Mouse (Mus musculus): ENCODE results near the gene Fam78b.

The Fam78b gene

DNA sequence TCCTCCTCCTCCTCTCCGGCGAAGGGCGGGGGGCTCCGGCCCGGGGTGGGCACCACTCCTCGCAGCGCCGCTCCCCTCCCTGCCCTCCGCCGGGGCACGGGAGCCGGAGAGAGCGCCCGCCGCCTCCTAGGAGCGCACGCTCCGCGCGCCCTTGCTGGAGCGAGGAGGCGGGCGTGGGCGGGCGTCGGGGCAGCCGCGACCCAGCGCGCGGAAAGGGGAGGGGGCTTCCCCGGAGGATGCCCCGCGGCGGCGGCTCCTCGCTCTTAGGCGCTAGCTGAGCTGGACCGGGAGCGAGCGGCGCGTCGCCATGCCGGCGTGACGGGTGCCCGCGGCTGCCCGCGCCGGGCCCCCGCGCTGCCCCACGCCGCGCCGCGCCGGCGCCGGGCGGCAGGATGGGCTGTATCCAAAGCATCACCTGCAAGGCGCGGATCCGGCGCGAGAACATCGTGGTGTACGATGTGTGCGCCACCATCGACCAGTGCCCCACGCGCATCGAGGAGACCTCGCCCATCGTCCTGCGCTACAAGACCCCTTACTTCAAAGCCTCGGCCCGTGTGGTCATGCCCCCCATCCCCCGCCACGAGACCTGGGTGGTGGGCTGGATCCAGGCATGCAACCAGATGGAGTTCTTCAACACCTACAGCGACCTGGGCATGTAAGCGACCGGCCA is at the start of gene Fam78b:
Gene Fam78b (plus strand): TSS at position 244 of the 670 bp plus-strand sequence.
- peak in 1 of 2 experiments; percentile 1 for DNase-seq

DNA sequence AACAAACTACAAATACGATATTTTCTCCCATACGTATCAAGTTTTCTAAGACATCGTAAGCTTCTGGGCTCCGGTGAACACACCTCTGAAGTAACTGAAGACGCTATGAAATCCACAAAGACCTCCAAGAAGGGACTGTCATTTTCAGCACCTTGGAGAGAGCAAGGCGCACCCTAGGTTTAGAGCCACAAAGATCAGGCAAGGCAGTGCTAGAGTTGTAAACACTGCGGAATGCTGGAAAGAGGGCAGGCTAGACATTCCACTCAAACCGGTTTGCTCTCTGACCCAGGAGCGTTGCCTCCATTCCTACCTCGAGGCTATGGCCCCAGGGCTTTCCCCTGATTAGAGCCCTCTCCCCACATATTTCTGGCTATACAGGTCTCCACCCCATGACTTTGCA is 36.7 kb upstream of the Fam78b start:
- peak in 1 of 2 experiments; percentile 4 for DNase-seq

DNA sequence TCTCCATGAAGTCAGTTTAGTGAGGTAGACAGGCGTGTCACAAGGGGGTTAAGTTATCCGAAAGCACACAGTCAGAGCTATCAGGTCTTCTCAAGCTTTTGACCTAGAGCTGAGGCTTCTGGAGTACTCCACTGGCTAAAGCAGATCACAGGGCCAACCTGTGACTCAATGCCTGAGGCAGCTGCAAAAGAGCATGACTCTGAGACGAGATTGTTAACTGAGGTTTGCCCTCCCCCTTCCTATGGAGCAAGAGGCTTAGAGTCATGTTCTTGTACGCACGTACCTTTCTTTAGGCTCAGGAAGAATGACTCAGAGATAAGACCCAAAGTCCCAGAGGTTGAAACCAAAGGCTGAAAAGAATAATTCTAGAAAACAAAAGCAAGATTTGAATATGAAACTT is 32.9 kb upstream of the Fam78b start:
- no peak for DNase-seq

DNA sequence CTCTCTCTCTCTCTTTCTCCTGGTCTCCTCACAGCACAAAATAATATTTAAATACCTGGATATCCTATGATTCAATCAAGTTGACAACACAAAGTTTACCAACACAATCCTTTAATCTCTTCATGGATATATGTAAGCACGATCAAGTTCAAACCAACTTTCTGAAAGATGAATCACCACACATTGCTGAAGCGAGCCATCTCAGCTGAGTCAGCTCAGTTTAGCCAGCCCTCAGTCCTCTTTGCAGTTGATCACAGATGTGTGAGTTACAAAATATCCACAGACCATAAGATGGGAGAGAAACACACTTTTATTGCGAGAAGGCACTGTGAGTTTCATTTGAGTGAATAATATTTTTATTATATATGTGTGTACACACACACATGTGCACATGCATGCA is 27.5 kb upstream of the Fam78b start:
- no peak for DNase-seq

DNA sequence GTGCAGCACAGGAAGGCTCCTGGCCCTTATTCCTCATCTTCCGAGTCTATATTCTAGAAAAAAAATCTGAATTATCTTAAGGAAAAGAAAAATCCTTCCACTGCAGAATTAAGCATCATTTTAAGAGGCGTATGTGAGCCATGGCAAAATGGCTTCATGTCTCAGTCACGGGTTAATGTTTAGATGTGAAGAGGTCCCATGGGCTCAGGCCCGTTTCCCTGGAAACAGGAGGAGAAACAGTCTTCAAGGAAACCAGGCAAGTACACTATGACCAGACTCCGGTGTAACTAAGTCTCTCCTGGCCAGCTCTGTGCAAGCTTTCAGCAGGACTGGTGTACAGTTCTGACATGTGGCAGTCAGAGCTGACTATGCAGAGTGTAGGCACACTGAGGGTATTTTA is 22.6 kb upstream of the Fam78b start:
- DNase-seq, result no peak

DNA sequence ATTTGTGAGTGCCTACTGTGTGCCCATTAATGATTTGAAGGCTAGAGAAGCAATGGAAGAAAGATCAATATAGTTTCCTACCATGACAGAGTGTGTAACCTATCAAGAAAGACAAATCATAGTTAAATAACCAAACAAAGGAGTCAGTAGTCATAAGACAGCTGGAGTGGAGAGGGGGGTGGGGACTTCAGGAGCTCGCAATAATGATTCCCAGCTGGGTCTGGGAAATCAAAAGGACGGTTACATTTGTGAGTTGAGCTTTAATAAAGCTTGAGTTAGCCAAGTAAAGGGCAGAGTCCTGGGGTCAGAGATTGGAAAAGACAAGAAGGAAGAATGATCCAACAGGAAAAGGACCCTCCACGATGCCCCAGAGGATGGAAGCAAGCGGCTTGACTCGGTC is 7.0 kb upstream of the Fam78b start:
- DNase-seq, result no peak

DNA sequence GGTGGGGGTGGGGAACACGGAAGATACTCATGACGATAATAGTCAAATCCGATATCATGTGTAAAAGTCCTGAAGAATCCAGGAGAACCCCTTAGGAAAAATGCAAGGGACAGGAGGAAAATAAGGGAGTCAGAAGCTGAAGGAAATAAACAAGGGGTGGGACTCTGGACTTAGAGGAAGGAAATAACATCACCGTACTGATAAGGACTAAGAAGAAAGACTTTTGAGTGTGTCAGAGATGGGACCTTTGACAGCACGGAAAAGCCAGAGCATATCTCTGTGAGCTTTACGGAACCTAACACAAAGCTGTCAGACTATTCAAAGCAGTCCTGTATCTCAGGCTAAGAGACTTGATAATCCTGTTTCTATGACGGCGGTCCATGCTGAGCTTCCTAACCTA is 5.0 kb upstream of the Fam78b start:
- DNase-seq, result no peak

DNA sequence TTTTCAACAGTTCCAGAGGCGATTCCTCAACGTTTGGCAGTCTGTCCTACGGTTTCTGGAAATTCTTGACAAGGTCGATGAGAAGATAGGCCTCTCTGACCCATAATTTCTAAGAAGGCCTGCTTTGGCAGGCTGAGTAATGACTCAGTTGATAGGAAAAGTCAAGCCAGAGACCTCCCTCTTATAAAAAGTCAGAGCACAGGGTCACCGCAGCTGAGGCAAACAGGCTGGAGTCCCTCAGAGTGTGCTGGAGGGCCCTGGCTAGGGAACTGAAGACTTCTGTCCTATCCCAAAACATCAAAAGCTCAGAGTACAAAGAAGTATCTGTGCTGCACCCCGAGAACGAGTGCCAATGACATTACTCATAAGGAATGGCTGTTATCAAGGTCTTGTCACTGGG is 4.4 kb upstream of the Fam78b start:
- DNase-seq, result no peak

DNA sequence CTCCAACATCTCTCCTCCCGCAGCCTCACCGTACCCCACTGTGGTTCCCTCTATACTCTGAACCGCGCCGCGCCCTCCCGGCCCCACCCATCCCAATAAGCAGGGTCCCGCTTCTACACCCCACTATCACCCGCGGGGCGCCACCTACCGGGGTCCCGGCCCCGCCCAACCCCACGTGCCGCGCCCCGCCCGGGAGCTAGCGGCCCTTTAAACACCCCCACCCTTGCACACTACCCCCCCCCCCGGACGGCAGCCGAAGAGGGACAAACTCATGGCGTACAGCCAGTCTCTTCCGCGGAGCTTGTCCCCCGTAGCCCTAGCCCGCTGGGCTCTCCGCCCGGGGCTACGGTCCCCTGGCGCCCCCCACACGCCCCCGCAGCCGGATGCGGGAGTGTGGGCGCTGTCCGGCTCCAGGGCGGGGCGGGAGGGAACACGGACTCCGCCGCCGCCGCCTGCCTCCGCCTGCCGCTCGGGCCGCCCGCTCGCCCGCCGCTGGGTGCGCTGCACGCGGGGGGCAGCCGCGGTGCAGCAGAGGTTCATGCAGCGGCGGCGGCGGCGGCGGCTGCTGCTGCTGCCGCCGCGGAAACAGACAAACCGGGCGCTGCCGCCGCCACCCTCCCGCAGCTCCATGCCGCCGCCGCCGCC is 566 bp upstream of the Fam78b start:
- DNase-seq, result peak; percentile 22 to 44

DNA sequence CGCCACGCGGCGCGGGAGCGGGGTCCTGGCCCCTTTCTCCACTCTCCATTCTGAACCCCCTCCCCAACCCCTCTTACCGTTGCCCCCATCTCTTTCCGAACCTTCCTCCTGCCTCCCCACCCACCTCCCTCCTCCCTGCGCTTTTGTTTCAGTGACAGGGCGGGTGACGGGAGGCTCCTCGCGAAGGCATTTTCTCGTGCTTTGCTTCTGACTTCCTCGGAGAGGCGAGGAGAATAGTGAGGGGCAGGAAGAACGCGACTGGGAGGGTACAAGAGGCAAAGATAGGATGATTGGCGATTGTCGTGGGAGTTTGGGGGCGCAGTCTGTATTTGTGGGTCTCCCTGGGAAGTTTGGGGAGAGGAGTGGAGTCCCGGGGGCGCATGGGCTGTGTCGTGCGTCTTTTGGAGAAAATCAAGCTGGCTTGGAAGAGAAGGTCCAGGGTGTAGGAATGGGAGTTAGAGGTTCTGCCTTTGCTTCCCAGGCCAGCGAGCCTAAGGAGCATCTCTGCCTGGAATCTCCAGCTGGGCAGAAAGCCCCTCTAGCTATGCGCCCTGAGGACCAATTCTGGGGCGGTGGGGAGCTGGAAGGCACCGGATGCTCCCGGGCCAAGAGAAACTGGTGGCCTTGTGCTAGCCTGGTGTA is 748 bp downstream of the Fam78b start:
- no peak for DNase-seq

DNA sequence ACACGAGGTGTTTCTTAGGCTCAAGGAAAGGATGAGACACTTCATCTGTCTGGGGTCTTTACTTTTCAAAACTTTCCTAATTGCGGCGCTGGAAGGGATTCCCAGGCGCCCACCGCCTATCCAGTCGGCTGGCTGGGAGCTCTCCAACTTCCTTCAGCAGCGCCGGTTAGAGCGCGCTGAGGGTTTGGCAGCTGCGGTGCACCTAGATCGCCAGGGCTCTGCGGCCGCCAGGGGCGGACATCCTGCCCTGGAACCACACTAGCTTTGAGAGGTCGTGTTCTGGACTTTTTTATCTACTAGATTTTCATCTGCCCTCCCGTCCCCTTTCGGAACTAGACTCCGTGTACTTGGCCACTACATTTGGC is 1.3 kb downstream of the Fam78b start:
- peak; percentile 6 to 32 for DNase-seq

DNA sequence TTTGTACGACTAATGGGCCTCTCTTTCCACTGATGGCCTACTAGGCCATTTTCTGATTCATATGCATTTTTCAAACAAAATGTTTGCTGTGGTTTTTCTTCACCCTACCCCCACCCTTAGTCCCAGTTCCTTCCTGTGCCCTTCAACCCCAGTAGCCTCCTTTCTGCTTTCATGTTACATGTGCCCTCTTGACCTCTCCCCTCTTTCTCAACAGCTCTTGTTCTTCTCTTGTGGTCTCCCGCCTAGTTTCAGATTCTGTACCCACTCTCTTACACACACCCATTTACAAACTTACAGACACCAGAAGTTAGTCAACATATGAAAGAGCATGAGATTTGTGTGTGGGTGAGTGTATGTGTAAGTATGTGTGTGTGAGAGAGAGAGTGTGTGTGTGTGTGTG is 3.4 kb downstream of the Fam78b start:
- no peak for DNase-seq

DNA sequence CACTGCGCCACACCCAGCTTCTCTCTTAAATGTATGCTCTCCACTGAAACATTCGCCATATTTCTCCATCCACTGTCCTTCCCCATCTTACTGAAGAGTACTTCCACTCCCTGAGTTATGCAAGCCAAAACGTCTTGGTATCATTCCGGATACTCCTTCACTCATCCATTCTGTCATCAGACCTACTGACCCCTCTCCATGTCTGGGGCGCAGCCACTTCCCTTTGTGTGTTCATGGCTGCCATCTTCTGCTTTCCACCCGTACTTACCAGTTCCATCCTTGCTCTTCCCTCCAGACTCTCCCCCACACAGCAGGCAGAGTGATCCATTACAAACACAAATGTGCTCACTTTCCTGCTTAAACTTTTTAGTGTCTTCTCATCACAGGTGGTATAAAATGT is 6.1 kb downstream of the Fam78b start:
- DNase-seq, result no peak

DNA sequence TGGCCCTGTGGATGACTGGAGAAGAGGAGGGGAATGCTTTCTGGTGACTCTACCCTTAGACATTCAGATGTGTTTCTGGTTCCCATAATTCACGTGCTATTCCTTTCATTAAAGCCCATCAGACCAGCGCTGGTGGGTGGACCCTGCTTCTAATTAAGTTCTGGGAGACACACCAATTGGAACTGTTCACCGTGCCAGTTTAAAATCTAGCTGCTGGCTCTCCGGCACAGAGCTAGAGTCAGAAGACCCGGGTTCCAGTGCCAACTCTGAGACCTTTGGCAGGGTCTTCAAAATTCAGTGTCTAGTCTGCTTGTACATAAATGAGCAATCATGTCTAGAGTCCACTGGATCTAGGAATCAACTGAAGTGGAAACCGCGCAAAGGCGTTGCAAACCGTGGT is 9.0 kb downstream of the Fam78b start:
- no peak for DNase-seq

DNA sequence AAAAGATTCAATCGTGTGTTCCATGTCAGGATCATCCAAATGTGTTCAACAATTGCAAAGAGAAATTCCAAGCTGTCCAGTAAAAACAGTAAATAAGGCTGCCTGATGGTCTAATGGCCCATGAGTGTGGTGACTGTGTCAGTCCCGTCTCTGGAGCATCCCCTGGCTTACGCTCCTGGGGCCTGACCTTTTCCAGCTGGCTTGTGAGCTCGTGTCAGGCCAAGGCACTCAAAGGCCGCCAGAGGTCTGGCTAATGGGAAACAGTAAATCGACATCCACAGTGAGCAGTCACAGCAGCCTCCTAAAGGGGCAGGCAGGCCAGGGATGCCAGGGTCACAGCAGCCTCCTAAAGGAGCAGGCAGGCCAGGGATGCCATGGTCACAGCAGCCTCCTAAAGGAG is 10.1 kb downstream of the Fam78b start:
- no peak for DNase-seq

DNA sequence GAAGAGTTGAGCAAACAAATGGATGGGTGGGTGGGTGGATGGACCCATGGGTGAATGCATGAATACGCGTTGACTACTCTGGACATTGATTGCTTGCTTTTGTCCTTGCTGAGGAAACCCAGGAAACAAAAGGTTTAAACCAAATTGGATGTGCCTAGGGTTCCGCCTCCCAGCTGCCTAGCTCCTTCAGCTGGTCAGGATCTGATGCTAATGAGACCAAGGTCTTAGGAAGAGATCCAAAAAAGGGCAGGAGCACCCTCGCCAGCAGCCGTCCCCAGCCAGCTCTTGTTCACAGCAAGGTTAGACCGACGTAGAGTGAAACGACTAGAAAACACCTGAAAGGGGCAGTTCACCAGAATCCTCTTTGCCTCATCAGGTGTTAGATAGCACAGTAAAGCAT is 11.4 kb downstream of the Fam78b start:
- DNase-seq, result no peak

DNA sequence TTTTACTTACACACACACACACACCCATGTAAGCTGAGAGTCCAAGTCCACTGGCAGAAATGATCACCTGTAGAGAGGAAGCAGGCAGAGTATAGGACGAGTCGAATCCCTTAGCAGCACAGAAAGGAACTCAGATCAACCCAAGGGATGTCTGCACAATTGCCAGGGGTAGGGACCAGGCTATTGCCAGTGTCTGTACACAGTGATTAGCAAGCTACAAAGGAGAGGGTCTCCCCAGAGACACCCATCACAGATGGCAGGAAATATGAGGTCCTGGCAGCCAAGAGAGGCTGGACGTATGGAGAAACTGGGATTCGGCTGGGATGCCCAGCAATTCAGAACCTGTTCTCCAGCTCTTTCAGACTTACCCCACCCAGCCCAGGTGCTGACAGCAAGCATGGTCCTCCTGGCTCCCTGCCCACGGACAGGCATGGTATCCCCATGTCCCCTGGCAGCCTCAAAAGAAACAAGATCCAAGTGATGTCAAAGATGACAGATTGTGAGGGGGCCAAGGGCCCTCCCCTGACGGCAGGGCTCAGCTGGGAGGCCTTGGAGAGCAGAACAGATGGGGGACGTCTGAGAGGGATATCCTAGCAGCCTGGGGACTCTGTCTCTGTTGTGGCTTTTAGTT is 12.1 kb downstream of the Fam78b start:
- DNase-seq, result no peak

DNA sequence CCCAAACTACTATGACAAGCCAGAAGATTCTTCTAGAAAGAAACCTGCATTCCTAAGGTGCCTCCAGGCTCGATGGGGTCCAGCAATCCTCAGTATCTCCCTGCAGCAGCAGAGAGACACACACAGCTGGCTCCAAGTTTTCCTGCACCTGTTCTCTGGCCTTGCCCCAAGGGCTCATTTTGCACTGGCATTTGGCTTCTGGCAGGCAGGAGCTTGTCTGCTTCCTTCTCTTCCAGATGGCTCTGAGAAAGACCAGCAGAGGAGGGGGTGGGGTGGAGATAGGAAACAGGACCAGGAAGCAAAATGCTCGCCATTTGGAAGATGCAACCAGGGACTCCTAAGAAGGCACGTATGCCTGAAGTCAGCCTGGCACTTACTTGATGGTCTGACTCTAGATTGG is 15.1 kb downstream of the Fam78b start:
- DNase-seq, result no peak

DNA sequence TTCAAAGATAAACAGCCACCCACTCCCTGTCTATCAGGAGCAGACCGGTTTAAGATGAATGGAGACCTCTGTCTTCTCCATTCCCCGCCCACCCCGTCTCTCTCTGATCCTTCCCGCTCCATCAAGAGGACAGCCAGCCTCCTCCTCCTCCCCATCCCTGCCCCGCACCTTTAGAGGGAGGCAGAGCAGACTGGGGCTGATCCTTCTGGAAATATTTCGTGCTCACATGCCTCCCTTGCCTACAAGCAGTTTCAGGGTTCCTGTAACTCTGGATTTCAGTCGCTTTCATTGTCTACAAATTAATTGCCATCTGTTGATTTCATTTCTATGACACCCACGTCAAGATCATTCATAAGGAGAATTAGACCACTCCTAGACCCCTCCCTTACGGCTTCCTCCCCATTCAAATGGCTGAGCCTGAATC is 20.8 kb downstream of the Fam78b start:
- DNase-seq, result no peak

DNA sequence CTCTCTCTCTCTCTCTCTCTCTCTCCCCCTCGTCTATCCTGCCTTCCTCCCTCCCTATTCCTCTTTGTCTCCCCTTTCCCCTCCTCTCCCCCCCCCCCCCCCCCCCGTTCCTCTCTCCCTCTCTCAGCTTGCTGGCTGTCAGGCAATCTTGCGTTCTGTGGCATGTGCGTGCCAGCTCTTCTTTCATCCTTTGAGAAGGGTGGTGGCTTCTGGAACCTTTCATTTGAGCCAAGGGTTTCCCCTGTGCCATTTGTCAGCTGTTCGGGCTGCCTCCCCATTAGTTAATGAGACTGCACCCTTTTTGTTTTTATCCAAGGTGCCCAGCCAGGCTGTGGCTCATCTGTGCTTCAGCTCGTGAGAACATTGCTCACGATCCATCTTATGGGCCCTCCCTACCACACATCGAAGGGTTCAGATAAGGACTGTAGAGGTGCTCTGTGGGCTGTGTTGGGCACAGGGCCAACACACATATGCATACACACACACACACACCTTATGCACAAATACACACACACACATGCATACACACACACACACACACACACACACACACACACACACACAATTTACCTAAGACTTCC is 21.4 kb downstream of the Fam78b start:
- no peak for DNase-seq

DNA sequence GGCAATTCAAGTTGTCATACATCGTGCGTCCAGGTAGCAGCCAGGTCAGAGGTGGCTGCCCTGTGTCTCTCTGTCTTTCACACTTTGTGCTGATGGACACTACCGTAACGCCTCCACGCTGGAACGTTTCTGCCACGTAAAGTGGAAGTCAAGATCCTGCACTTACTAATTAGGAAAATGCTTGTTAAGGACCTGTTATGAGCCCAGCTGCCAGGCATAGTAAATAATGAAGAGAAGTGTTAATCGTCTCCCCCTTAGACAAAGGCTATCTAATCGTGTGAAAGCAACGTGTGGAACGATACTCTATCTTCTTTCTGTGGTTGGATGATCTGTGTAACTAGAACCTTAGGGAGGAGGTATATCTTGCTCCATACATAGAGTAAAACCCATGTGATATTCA is 22.6 kb downstream of the Fam78b start:
- DNase-seq, result no peak

DNA sequence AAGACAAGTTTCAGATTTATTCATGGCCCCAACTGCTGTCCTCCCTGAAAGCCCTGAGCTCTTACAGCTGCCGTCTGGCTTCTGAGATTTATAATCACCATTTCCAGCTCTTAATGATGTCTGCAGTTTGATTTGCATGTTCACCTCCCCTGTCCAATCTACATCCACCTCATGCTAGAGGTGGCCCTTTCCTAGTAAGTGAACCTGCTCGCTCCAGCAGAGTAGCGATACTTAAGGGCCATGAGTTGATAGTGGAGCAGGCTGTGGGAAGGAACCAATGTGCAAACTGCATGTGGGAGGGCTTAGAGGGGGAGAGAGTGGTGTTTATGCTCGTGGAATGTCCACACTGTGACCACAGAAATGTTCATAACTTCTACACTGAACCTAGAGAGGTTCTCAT is 23.7 kb downstream of the Fam78b start:
- no peak for DNase-seq

DNA sequence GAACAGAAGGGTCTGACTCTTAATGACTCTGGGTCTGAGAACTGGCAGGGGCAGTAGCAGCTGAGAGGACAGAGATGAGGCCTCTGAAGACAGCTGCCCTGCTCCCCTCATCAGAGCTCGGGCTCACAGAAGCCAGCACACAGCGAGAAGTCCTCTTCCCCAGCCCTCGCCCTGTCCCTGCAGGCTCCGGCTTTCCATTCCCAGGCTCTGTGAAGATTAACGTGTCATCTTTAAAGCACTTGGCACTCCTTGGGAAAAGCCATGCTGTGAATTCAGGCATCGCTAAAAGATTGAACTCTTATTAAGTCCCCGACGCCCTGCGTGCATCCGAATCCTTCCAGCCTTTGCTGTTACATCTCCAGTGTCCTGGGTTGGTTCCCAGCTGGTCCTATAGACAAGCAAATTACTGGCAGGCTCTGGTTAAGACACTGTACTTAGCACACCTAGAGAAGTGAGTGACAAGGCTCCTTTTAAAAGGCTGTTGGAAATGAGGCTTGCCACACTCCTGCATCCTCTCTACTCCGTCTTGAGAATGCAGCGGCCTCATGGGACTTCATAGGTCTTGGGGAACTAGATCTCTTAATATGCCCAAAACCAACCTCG is 30.9 kb downstream of the Fam78b start:
- no peak for DNase-seq
